Mouse (Mus musculus) heart, embryonic 12.5 days (tissue): Measurements from ENCODE around the gene Ndufaf4. TPM values are rescaled to one million over a fixed set of nuclear protein-coding genes. Genes with fewer than 3 reads are reported as not detected.
"Not testable (repeated sequence)": the region's sequence is repeated elsewhere in the genome, so short reads cannot be mapped to it uniquely, and the experiment has no call there.

Experiments
- ATAC-seq: fragments of 200-750 bp; cut with Nextera tagmentation; 2 replicates; pipeline ENCODE4 v1.8.0; 2017; ENCODE audit warnings: moderate TSS enrichment, moderate library complexity; ENCODE audit not compliant: insufficient number of reproducible peaks, low FRiP score
- H3K27ac ChIP-seq: fragments of 300-500 bp; sonication (generic); 2 replicates; pipeline ENCODE4 v1.5.1; 2016; ENCODE audit warnings: mild to moderate bottlenecking, moderate library complexity; ENCODE audit not compliant: poor library complexity, severe bottlenecking
- H3K27me3 ChIP-seq: fragments of 300-500 bp; sonication (generic); replicated peaks from 2 replicates; pipeline ENCODE4 v1.6.1; 2016; ENCODE audit warnings: mild to moderate bottlenecking, moderate library complexity
- H3K36me3 ChIP-seq: fragments of 300-500 bp; sonication (generic); 2 replicates; pipeline ENCODE4 v1.6.1; 2016; ENCODE audit warnings: mild to moderate bottlenecking, moderate library complexity
- H3K4me1 ChIP-seq: fragments of 300-500 bp; sonication (generic); replicated peaks from 2 replicates; pipeline ENCODE4 v1.6.1; 2016; ENCODE audit warnings: mild to moderate bottlenecking
- H3K4me2 ChIP-seq: fragments of 300-500 bp; sonication (generic); 2 replicates; pipeline ENCODE4 v1.6.1; 2016; ENCODE audit warnings: mild to moderate bottlenecking, moderate library complexity
- H3K4me3 ChIP-seq: fragments of 300-500 bp; sonication (generic); 2 replicates; pipeline ENCODE4 v1.5.1; 2016; ENCODE audit warnings: mild to moderate bottlenecking
- H3K9ac ChIP-seq: fragments of 300-500 bp; sonication (generic); 2 replicates; pipeline ENCODE4 v1.6.1; 2016; ENCODE audit warnings: mild to moderate bottlenecking, moderate library complexity
- H3K9me3 ChIP-seq: fragments of 300-500 bp; sonication (generic); replicated peaks from 2 replicates; pipeline ENCODE4 v1.6.1; 2016; ENCODE audit warnings: mild to moderate bottlenecking, moderate library complexity
- WGBS: fragments of 180-500 bp; shearing (Covaris S2); methylation state at CpG from one replicate; pipeline ENCODE4 v1.1.7; 2016; 5-methylcytosine and 5-hydroxymethylcytosine counted together
- polyA plus RNA-seq: library from polyadenylated mRNA; unstranded; fragments of >200 nt; fragmentation: Nextera tagmentation; extraction: Ambion mirVana; gene quantifications from 2 replicates; pipeline ENCODE4 v1.2.1, GENCODE M21; 2016

The Ndufaf4 gene
- 82.1 and 82.2 TPM in 2 replicates for polyA plus RNA-seq

GRCm38 (mm10) chr4:24897851-24898515, at the start of gene Ndufaf4:
Ndufaf4 (plus strand) TSS chr4:24898083.
- Histone ChIP-seq H3K36me3 (peaks cover 15% of the 10 kb centered on the region), H3K4me3 (peak within 1 kb of the TSS; percentile 94), H3K9me3 (no peaks in the 10 kb centered on the region), H3K27ac (peak within 1 kb of the TSS; percentile 74), H3K4me1 (peaks cover 6% of the 10 kb centered on the region; the same call in 1 of the 2 replicates), H3K4me2 (peak within 1 kb of the TSS; percentile 79), H3K27me3 (no peaks in the 10 kb centered on the region), H3K9ac (peak within 1 kb of the TSS; percentile 89)
- 0% methylated on average over 58 of the region's 58 CpGs for WGBS
- ATAC-seq, result peak; percentile 99

- under 1% methylated on average over 62 of the region's 63 CpGs for WGBS
These were observed 47.2 kb upstream of the Ndufaf4 start, which contains the start of gene Klhl32 for GRCm38 (mm10) chr4:24850401-24851325. Klhl32 (minus strand) TSS chr4:24851124.

GRCm38 (mm10) chr4:24865691-24866090, 32.2 kb upstream of the Ndufaf4 start:
- H3K4me2 ChIP-seq, result no peak overlapping the region
- H3K4me1 ChIP-seq, result no peaks in the 10 kb centered on the region
- no peak overlapping the region for H3K9ac ChIP-seq
- no peaks in the 10 kb centered on the region for H3K36me3 ChIP-seq
- WGBS, result 39% methylated on average over 6 of the region's 6 CpGs
- no peaks in the 10 kb centered on the region for H3K9me3 ChIP-seq
- H3K27ac ChIP-seq, result no peak overlapping the region
- ATAC-seq, result no peak
- H3K27me3 ChIP-seq, result no peaks in the 10 kb centered on the region
- H3K4me3 ChIP-seq, result no peak overlapping the region

More at GRCm38 (mm10) chr4:24850401-24851325, 47.2 kb upstream of the Ndufaf4 start, which contains the start of gene Klhl32:
- Histone ChIP-seq H3K4me2 (peak within 1 kb of the TSS; percentile 99), H3K9ac (peak within 1 kb of the TSS; percentile 83), H3K36me3 (no peaks in the 10 kb centered on the region), H3K27me3 (0 out of 2 replicates have a peak, but pooled peaks cover 3% of the 10 kb centered on the region), H3K4me1 (no peaks in the 10 kb centered on the region), H3K9me3 (no peaks in the 10 kb centered on the region), H3K27ac (peak within 1 kb of the TSS; percentile 42; the same call in 1 of the 2 replicates), H3K4me3 (peak within 1 kb of the TSS; percentile 89)
- peak; percentile 84 for ATAC-seq

GRCm38 (mm10) chr4:24869230-24869629, 28.7 kb upstream of the Ndufaf4 start:
- Histone ChIP-seq H3K36me3 (no peaks in the 10 kb centered on the region), H3K4me2 (no peak overlapping the region), H3K9me3 (no peaks in the 10 kb centered on the region), H3K9ac (no peak overlapping the region), H3K27ac (no peak overlapping the region), H3K27me3 (no peaks in the 10 kb centered on the region), H3K4me3 (no peak overlapping the region), H3K4me1 (no peaks in the 10 kb centered on the region)
- ATAC-seq, result no peak
- 64% methylated on average over 4 of the region's 4 CpGs for WGBS

GRCm38 (mm10) chr4:24889386-24889785, 8.5 kb upstream of the Ndufaf4 start:
- not testable (repeated sequence) for H3K4me3 ChIP-seq, H3K36me3 ChIP-seq, H3K4me1 ChIP-seq, H3K27ac ChIP-seq, H3K27me3 ChIP-seq, ATAC-seq, H3K4me2 ChIP-seq, H3K9ac ChIP-seq
- 41% methylated on average over 2 of the region's 2 CpGs for WGBS
- H3K9me3 ChIP-seq, result peaks cover 14% of the 10 kb centered on the region; the same call in 1 of the 2 replicates

- H3K4me2 ChIP-seq, H3K4me1 ChIP-seq, H3K9ac ChIP-seq, H3K36me3 ChIP-seq, H3K27me3 ChIP-seq, H3K4me3 ChIP-seq, ATAC-seq, H3K27ac ChIP-seq: not testable (repeated sequence)
- WGBS, result 70% methylated on average over 2 of the region's 2 CpGs
- peaks cover 14% of the 10 kb centered on the region; the same call in 1 of the 2 replicates for H3K9me3 ChIP-seq
These were observed 5.6 kb upstream of the Ndufaf4 start for GRCm38 (mm10) chr4:24892293-24892692.

GRCm38 (mm10) chr4:24894625-24895024, 3.3 kb upstream of the Ndufaf4 start:
- 59% methylated on average over 4 of the region's 4 CpGs for WGBS
- Histone ChIP-seq H3K4me1 (peaks cover 6% of the 10 kb centered on the region; the same call in 1 of the 2 replicates), H3K36me3 (no peaks in the 10 kb centered on the region), H3K27ac (no peak overlapping the region), H3K27me3 (no peaks in the 10 kb centered on the region), H3K9ac (no peak overlapping the region), H3K4me2 (no peak overlapping the region), H3K9me3 (peaks cover 7% of the 10 kb centered on the region; the same call in 1 of the 2 replicates), H3K4me3 (no peak overlapping the region)
- no peak for ATAC-seq

GRCm38 (mm10) chr4:24896829-24897228, 1.1 kb upstream of the Ndufaf4 start:
- no peaks in the 10 kb centered on the region for H3K9me3 ChIP-seq
- H3K36me3 ChIP-seq, result peaks cover 10% of the 10 kb centered on the region
- no peak overlapping the region for H3K27ac ChIP-seq
- 0% methylated on average over 1 of the region's 1 CpGs for WGBS
- no peak overlapping the region for H3K9ac ChIP-seq
- H3K27me3 ChIP-seq, result no peaks in the 10 kb centered on the region
- no peak for ATAC-seq
- no peak overlapping the region for H3K4me2 ChIP-seq
- H3K4me3 ChIP-seq, result no peak overlapping the region
- peaks cover 6% of the 10 kb centered on the region; the same call in 1 of the 2 replicates for H3K4me1 ChIP-seq

- H3K9me3 ChIP-seq, result no peaks in the 10 kb centered on the region
- no peaks in the 10 kb centered on the region for H3K27me3 ChIP-seq
- ATAC-seq, result peak; percentile 57
- WGBS, result 17% methylated on average over 7 of the region's 7 CpGs
- H3K4me1 ChIP-seq, result peaks cover 6% of the 10 kb centered on the region; the same call in 1 of the 2 replicates
- no peak overlapping the region for H3K27ac ChIP-seq
- H3K36me3 ChIP-seq, result peaks cover 13% of the 10 kb centered on the region
- H3K4me2 ChIP-seq, result peak overlapping the region; percentile 79
- peak overlapping the region; percentile 89; the same call in 1 of the 2 replicates for H3K9ac ChIP-seq
- peak overlapping the region; percentile 94 for H3K4me3 ChIP-seq
These were observed 532 bp upstream of the Ndufaf4 start for GRCm38 (mm10) chr4:24897351-24897750.

GRCm38 (mm10) chr4:24898636-24899035, 753 bp downstream of the Ndufaf4 start:
- Histone ChIP-seq H3K4me1 (peaks cover 6% of the 10 kb centered on the region; the same call in 1 of the 2 replicates), H3K9me3 (no peaks in the 10 kb centered on the region), H3K4me3 (peak overlapping the region; percentile 94), H3K27me3 (no peaks in the 10 kb centered on the region), H3K36me3 (peaks cover 21% of the 10 kb centered on the region), H3K4me2 (peak overlapping the region; percentile 79), H3K9ac (peak overlapping the region; percentile 89), H3K27ac (no peak overlapping the region)
- WGBS, result 27% methylated on average over 8 of the region's 8 CpGs
- no peak for ATAC-seq

- Histone ChIP-seq H3K4me2 (peak overlapping the region; percentile 79), H3K27me3 (no peaks in the 10 kb centered on the region), H3K36me3 (peaks cover 21% of the 10 kb centered on the region), H3K9ac (peak overlapping the region; percentile 89; the same call in 1 of the 2 replicates), H3K4me3 (peak overlapping the region; percentile 94), H3K27ac (no peak overlapping the region), H3K9me3 (no peaks in the 10 kb centered on the region), H3K4me1 (peaks cover 6% of the 10 kb centered on the region; the same call in 1 of the 2 replicates)
- no peak for ATAC-seq
- WGBS, result 66% methylated on average over 4 of the region's 4 CpGs
These were observed 1.3 kb downstream of the Ndufaf4 start for GRCm38 (mm10) chr4:24899146-24899545.
